Mouse (Mus musculus) gastrocnemius, postnatal 10 days (tissue): Measurements from ENCODE around the gene Nckap5l. TPM values are rescaled to one million over a fixed set of nuclear protein-coding genes. Genes with fewer than 3 reads are reported as not detected.

Source experiments
- DNase-seq: peaks from one replicate; pipeline ENCODE4 v3.0.0; 2021; ENCODE audit warnings: mixed read lengths
- long read RNA-seq, 2 experiments: library from polyadenylated mRNA; stranded (forward); transcript quantifications; one replicate each; pipeline ENCODE4 v2.0.0; 2021
- total RNA-seq, 2 experiments: library from RNA; stranded (reverse); gene quantifications; 2 replicates each; pipeline ENCODE4 v1.2.3; 2021

Nckap5l gene
- total RNA-seq = 10 to 100 TPM; 12.3 to 21.0 TPM
- long read RNA-seq, experiment 1, full-length matches to known transcripts = 6 of 17 reads
- long read RNA-seq, experiment 1, partial matches to known transcripts = 9 of 17 reads
- long read RNA-seq, experiment 1, other reads (novel, unspliced or antisense) = 2 of 17 reads
- long read RNA-seq, experiment 2, full-length matches to known transcripts = 5 of 14 reads
- long read RNA-seq, experiment 2, partial matches to known transcripts = 7 of 14 reads
- long read RNA-seq, experiment 2, other reads (novel, unspliced or antisense) = 2 of 14 reads

- DNase-seq = peak; percentile 93
These were observed at the start of gene Nckap5l for GRCm38 (mm10) chr15:99457606-99458401. Nckap5l (minus strand) TSS chr15:99457748.

GRCm38 (mm10) chr15:99505324-99506095 lies 48.0 kb upstream of the Nckap5l start:
- no peak for DNase-seq

- no peak for DNase-seq
These were observed 45.7 kb upstream of the Nckap5l start for GRCm38 (mm10) chr15:99503256-99503655.

- DNase-seq = no peak
These were observed 44.8 kb upstream of the Nckap5l start for GRCm38 (mm10) chr15:99502311-99502831.

- DNase-seq = no peak
These were observed 44.0 kb upstream of the Nckap5l start for GRCm38 (mm10) chr15:99501292-99502260.

- no peak for DNase-seq
These were observed 42.8 kb upstream of the Nckap5l start for GRCm38 (mm10) chr15:99500320-99500719.

GRCm38 (mm10) chr15:99499726-99500125 lies 42.2 kb upstream of the Nckap5l start:
- DNase-seq = no peak

GRCm38 (mm10) chr15:99498781-99499180 lies 41.2 kb upstream of the Nckap5l start:
- DNase-seq = no peak

- DNase-seq = no peak
These were observed 40.8 kb upstream of the Nckap5l start for GRCm38 (mm10) chr15:99498356-99498755.

- peak; percentile 29 for DNase-seq
These were observed 40.1 kb upstream of the Nckap5l start for GRCm38 (mm10) chr15:99497527-99498242.

- no peak for DNase-seq
These were observed 39.5 kb upstream of the Nckap5l start for GRCm38 (mm10) chr15:99497061-99497460.

- no peak for DNase-seq
These were observed 27.2 kb upstream of the Nckap5l start for GRCm38 (mm10) chr15:99484745-99485144.

- no peak for DNase-seq
These were observed 18.3 kb upstream of the Nckap5l start for GRCm38 (mm10) chr15:99475814-99476213.

GRCm38 (mm10) chr15:99474576-99474926 lies 17.0 kb upstream of the Nckap5l start, which contains the start of gene Bcdin3d:
Bcdin3d (minus strand) TSS chr15:99474730.
- DNase-seq = peak; percentile 88

- peak; percentile 63 for DNase-seq
These were observed 16.4 kb upstream of the Nckap5l start for GRCm38 (mm10) chr15:99473801-99474575.

- no peak for DNase-seq
These were observed 15.4 kb upstream of the Nckap5l start for GRCm38 (mm10) chr15:99472972-99473371.

GRCm38 (mm10) chr15:99471677-99472063 lies 14.1 kb upstream of the Nckap5l start:
- no peak for DNase-seq

- peak; percentile 66 for DNase-seq
These were observed 13.6 kb upstream of the Nckap5l start for GRCm38 (mm10) chr15:99470971-99471676.

GRCm38 (mm10) chr15:99470224-99470761 lies 12.7 kb upstream of the Nckap5l start:
- peak; percentile 40 for DNase-seq
